Mouse (Mus musculus) thymus, postnatal 25 days (tissue): ENCODE data around the gene Dyrk3.
"Not testable (repeated sequence)": the region's sequence is repeated elsewhere in the genome, so short reads cannot be mapped to it uniquely, and the experiment has no call there.

Experiments
- DNase-seq: peaks from one replicate; pipeline ENCODE4 v3.0.0; 2022

Gene Dyrk3

GRCm38 (mm10) chr1:131138191-131139016 is at the start of gene Dyrk3:
Dyrk3 (minus strand) TSS chr1:131138340.
- peak; percentile 90 for DNase-seq

GRCm38 (mm10) chr1:131187856-131188255 is 49.7 kb upstream of the Dyrk3 start:
- no peak for DNase-seq

- DNase-seq, result no peak
Measured at GRCm38 (mm10) chr1:131186995-131187394, 48.9 kb upstream of the Dyrk3 start.

DNA sequence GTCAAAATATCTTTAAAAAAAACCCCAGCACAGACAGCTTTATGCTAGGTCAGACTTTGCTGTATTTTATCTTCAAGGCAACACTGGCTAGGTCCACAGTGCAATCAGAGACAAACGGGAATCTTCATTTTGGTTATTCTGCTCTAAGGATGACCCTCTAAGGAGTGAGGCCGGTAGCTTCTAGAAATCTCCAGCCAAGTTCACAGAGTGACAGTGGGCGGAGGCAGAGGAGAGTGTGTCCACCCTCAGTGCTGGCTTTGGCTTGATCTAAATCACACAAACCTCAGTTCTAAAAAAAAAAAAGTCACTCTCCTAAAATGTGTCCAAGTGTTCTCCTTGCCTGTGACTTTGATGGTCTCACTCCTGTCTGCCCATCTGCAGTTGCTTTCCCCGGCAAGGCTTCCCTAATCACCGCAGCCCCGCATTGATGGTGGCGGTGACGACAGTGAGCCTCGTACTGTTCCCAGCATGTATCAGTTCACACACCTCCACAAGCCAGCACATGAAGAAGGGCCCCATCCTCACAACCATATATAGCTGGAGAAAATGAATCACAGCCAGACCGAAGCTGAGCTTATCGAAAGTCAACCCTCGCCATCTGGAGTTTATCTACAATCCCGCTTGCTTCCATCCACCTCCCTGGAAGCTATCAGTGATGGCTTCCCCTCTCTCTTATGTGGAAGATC is 47.8 kb upstream of the Dyrk3 start:
- DNase-seq, result no peak

DNA sequence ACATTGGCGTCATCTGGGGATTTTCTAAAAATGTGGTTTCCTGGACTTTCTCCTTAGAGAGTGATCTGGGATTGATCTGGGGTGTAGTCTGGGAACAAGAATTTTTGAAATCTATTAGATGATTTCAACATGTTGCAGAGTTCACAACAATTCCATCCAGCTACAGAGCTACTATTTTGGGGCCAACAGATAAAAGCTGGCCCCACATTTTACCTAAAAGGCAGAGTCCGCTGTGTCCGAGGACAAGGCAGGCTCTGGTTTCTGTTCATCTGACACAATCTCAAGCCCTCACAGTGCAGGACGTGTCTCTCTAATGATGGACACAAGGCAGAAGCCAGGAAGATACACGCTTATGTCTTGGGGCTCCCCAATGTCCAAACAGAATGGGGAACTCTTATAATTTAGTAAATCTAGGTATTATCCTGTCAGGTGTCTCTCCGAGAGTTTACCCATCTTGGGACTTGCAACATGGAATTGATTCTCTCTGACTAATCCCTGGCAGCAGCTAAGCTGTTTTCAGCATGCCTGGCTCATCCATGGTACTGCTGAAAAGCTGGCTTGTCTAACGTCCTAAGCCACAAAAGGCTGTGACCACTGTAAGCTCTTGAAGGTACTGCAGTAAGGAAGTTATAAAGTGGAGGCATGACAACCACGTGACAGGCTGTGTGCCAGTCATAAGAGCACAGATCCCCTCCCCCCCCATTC is 47.0 kb upstream of the Dyrk3 start:
- no peak for DNase-seq

DNA sequence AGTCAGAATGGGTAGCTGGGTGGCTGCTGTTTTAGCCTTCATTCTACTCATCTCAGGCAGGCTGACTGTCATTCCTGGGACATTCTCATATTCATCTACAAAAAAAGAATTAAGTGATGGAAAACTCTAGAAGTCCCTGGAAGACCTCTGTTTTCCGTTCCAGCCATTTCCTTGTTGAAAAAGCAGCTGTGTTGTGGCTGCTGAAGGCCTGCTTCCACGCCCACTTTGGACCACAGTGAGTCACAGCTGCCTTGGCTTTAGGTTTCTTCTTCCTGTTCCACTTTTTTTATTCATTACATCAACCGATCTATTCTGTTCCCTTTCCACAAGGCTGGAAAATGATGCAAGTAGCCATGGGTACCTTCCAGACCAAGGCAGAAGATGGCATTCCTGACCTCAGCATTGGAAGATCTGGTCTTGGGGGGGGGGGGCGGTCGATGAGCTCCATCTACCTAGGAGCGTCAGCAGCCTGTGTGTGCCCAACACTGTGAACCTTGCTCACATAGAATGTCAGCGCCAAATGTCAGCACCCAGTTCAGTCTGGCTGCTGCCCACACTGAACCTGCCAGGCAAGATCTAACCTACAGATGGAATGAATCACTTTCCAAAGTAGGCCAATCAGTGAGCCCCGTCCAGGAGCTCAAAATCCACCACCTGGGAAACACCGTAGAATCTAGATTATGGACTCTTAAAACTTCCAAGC is 46.3 kb upstream of the Dyrk3 start:
- DNase-seq, result no peak

- DNase-seq, result no peak
Measured at GRCm38 (mm10) chr1:131183201-131183600, 45.1 kb upstream of the Dyrk3 start.

GRCm38 (mm10) chr1:131181642-131182527 is 43.7 kb upstream of the Dyrk3 start:
- peak; percentile 86 for DNase-seq

DNA sequence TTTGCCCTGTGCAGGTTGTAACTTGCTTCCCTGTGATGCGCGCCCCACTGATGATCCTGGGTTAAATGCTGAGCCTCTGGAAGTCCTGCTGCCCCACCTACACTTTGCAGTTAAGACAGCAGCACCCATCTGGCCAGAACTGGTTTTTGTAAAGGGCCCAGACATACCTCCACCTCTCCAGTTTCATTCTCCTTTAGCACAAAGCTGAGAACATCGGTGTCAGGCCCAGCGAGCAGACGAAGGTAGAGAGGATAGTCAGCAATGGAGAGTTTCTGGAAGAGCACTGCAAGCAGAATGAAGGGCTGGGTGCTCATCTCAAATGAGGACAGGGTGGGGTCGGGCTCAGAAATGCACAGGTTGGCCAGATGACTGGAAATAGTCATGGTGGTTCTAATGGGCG is 42.2 kb upstream of the Dyrk3 start:
- no peak for DNase-seq

- DNase-seq, result no peak
Measured at GRCm38 (mm10) chr1:131178083-131178482, 39.9 kb upstream of the Dyrk3 start.

GRCm38 (mm10) chr1:131177249-131177648 is 39.1 kb upstream of the Dyrk3 start:
- DNase-seq, result no peak

- DNase-seq, result no peak
Measured at GRCm38 (mm10) chr1:131175819-131176218, 37.7 kb upstream of the Dyrk3 start.

DNA sequence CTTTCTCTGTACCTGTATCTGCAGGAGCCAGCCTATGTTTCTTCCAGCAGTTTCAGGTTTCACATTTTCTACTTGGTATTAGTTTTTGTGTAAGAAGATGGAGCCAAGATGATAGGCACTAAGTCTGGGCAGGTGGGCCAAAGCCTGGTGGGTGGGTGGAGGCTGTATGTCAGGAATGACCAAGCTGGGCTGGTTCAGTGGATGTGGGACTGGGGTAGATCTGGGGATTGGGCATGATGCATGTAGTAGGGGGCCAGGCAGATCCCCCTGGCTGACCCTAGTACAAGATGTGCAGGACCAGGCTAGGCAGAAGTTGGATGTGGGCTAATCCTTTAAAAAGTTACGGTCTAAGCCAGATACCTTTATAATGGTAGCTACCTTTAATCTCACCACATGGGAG is 37.0 kb upstream of the Dyrk3 start:
- DNase-seq, result no peak

- DNase-seq, result no peak
Measured at GRCm38 (mm10) chr1:131174299-131174861, 36.2 kb upstream of the Dyrk3 start.

- DNase-seq, result no peak
Measured at GRCm38 (mm10) chr1:131173809-131174208, 35.7 kb upstream of the Dyrk3 start.

- DNase-seq, result no peak
Measured at GRCm38 (mm10) chr1:131173001-131173400, 34.9 kb upstream of the Dyrk3 start.

DNA sequence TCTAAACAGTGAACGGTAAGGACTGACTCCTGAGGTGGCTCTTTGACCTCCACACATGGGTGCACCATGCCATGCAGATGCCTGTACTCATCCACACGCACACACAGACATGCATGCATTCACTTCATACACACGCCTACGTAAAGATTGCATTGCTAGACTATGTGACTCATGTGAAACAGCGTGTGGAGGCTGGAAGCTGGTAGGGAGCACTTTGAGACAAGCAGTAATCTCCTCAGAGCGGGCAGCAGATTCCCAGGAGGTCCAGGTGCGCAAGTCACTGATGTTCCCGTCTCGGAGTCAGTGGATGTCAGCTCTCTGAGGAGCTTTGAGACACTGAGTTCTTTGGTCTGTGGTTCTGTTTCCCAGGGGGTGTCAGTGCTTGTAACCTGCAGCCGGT is 29.5 kb upstream of the Dyrk3 start:
- no peak for DNase-seq

DNA sequence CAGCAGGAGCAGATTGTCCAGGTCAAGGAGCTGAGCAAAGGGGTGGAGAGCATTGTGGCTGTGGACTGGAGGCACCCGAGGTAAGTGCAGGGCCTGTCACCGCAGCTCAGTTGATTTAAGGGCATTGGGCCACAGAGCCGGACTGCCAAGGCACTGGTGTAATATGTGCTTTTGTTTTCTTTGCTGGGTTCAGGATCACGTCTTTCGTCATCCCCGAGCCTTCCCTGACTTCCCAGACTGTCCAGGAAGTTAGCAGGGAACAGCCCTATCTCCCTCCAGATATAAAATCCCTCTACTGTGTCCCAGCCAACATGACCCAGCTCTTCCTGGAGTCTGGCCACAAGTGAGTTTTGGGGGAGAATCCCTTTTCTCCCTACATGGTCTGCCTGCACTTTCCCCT is 26.3 kb upstream of the Dyrk3 start:
- DNase-seq, result no peak

DNA sequence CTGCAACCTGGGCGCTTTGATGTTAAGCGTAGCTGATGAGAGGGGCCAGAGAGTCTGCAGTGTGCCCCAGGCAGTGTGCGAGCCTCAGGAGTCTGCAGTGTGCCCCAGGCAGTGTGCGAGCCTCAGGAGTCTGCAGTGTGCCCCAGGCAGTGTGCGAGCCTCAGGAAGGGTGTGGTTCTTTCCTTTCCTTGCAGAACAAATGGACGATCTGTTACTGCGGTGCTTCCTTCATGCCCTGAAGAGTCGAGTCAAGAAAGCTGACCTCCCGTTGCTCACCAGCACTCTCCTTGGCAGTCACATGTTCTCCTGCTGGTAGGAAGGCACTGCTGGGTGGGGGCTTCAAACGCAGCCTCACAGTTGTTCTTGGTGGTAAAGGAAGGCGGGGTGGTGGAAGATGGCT is 23.0 kb upstream of the Dyrk3 start:
- no peak for DNase-seq

DNA sequence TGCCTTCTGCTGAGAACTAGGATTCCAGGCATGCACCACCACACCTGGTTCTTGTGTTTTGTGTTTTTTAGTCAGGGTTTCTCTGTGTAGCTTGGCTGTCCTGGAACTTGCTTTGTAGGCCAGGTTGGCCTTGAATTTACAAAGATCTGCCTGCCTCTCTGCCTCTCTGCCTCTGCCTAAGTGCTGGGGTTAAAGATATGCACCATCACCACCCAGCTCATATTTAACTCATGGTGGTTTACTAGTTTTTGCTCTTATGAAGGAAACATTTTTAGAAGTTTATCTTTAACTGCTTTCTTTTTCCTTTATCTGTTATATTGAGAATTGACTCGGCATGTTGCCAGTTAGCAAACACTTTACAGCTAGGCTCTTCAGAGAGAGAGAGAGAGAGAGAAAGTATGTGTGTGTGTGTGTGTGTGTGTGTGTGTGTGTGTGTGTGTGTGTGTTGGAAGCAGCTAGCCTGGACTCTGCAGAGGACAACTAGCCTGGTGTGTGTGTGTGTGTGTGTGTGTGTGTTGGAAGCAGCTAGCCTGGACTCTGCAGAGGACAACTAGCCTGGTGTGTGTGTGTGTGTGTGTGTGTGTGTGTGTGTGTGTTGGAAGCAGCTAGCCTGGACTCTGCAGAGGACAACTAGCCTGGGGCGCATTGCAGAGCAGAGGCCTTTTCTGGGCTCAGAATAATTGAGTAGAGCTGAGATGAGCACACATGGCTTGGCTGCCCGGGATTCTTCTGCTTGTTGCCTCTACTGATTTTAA is 21.6 kb upstream of the Dyrk3 start:
- not testable (repeated sequence) for DNase-seq

GRCm38 (mm10) chr1:131155456-131155855 is 17.3 kb upstream of the Dyrk3 start:
- peak; percentile 55 for DNase-seq
